Mouse (Mus musculus) spleen, postnatal 14 days (tissue): Measurements from ENCODE around the gene Pde4d.

ENCODE experiments used
- DNase-seq, 2 experiments: peaks; one replicate each; pipeline ENCODE4 v3.0.0; 2021 to 2022; ENCODE audit warnings: low spot score in 2 of 2

The Pde4d gene

DNA sequence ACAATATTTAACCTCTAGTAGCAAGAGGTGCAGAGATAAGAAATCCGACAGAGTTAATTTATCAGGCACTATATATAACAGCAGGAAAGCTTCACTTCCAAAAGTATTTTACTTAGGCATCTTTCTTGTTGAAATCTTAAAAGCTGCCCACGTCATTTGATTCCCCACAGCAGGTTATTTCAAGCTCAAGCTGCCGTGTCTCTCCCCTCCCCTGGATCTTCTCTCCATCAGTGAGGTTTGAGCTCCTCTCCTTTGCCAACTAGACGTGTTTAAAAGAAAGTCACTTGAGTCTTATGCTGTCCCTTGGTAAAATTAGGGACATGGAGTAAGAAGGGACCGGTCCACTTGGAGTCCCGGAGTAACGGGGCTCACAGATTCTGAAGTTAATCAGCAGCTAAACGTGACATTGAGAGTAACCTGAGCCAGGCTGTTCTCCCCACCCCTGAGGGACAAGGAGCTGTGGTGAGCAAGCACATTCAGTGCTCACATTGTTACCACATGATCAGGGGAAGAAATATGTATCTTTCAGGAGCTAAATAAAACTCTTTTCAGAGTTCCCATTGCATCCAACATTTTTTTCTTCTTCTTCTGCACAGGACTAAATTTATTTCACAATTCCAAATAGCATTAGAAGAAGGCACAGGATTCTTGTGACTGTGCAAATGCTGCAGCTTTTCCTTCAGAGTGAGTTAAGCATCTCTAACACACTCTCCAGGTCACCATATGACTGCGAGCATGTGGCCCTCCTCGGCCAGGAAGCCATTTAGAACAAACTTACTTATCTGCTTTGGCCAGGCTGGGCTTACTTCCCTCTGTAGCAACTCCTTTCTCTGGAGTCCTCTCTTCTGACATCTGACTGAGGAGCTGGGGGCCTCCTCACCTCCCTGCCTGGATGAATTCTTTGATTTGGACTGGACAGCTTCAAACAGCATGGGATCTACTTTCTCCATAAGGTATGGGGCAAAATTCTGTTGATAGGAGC lies at the start of gene Pde4d:
Gene Pde4d, plus strand, starts transcription at position 833 of the 982 bp plus-strand sequence.
- no peak for DNase-seq

DNA sequence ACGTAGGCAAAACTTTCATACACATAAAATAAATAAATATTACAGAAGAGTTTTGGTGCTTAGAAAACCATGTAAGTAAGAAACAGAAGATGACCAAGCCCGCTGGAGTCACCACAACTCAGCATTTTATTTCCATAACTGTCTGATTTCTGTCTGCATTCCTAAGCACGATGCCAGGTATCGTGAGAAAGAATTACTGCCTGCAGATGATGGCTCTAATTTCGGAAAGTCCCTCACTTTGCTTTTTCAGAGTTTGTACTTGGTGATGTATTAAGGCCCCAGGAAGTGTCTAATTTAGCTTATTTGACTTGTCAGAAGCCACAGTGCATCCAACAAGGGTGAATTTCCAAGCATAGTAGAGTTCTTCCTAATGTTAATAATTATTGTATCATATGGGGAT lies 46.6 kb upstream of the Pde4d start:
- DNase-seq: no peak

DNA sequence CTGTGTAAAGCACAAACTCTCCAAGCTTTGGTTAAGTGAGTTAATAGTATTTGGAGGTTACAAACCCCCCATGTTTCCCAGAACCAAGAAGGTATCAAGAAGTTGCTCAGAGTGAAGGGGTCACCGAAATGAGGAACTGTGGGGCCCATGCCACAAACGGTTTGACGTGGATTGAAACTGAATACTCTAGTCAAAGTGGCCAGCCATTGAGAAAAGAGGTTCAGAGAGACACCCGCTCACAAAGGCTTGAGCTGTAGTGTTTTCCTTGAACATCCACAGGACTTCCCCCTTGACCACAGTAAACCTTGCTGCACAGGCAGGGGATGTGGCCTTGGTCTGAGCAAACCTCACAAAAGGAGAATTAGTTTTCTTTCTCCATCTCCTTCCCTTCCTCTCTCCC lies 45.4 kb upstream of the Pde4d start:
- no peak for DNase-seq

DNA sequence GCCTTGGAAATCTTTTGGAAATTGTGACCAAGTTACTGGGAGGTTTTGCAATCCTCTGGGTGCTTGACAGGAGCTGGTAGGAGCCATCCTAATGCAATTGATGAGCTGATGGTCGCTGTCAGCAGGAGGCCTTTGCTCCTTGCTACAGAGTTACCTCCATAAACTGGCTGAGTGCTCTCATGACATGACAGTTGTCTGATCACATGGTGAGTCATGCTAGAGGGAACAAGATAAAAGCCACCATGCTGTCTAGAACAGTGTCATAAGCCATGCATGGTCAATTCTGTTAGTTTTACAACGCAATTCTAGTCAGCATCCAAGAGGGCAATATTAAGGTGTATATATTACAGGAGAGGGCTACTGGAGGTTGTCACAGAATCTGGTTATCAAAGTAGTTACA lies 34.3 kb upstream of the Pde4d start:
- no peak for DNase-seq

DNA sequence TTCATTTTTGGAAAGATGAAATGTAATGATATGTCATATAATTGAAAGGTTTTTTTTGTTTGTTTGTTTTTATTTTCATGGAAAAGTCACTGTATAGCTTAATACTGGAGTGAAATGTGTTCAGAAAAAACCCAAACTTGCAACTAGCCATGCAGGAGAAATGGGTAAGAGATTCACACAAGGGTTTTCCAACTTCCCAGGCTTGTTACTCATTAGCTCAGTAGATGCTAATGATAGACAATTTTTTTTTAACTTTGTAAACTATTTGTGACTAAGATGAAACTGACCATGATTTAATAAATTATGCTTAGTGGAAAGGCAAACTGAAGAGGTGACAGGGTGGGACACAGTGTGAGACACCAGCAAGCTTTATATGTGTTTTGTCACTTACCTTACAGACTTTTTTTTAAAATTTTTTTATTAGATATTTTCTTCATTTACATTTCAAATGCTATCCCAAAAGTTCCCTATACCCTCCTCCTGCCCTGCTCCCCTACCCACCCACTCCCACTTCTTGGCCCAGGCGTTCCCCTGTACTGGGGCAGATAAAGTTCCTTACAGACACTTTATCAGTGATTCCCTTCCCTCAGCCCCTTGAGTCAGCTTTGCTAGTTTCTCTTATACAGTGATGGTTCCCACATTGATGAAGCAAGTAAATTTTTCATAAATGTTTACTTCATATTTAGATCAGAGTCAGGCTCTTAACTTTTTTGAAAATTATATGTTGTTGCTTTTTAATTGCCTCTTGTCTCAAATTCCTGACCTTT lies 30.8 kb upstream of the Pde4d start:
- no peak for DNase-seq

DNA sequence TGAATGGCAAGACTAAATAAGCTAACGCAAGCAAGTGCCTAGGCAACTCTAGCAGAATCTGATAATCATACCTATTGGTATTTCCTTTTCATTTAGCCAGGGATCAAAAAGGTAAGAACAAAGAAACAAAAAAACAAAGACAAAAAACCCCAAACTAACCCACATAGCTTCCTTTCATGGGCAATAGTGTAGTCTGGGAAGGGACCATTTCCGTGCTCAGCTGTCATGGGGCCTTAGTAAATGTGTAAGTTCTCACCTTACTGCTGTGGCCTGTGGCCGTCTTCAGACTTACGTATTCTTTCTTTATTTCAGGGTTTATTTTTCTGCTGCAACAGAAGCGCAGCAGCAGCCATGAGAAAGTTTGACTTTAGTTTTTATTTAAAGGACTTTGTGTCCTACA lies 23.4 kb upstream of the Pde4d start:
- no peak for DNase-seq

DNA sequence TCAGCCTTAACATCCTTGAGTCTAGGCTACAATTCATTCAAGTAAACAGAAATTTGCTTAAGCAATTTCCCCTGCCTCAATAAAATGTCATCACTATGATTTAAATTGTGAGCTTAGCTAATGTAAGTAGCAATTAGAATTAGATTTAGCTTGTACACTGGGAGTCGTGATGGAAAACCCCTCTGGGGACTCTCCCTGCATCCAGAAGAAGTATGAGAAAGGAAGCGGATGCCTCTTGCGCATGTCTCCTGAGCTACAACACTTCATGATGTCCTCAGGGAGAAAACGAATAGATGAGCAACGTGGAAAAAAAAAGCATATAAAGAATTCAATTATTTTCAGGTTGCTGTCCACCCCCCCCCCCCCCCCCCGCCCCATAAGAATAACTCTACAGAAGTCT lies 20.9 kb upstream of the Pde4d start:
- DNase-seq: no peak

DNA sequence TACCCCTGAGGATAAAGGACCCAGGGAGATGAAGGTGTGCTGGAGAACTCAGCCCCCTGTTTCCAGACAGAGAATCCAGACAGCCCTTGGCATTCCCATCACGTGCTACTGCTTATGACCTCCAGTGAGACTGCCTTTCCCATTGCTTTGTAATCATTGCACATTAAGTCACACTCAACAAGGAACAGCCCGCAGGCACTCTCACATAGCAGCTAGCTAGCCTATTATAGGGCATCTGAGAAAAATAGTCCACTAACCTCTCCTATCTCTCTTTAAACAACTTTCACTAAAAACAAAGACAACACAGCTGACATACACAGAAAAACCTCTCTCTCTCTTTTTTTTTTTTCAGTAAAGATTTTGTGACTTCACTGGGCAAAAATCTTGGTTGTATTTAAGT lies 20.1 kb upstream of the Pde4d start:
- DNase-seq: no peak

DNA sequence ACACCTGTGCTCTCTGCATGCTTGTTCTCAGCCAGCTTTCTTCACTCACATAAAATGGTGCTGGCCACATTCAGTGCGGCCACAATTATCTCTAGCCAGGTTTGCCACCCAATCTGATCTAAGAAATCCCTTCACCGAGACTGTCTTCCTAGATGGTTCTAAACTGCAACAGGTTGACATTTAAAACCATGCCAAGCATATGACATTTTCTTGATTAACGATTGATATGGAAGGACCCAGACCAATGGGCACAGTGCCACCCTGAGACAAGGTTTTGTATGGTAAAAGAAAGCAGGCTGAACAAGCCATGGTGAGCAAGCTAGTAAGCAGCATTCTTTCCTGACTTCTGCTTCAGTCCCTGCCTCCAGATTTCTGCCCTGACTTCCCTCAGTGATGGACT lies 18.0 kb upstream of the Pde4d start:
- no peak for DNase-seq

DNA sequence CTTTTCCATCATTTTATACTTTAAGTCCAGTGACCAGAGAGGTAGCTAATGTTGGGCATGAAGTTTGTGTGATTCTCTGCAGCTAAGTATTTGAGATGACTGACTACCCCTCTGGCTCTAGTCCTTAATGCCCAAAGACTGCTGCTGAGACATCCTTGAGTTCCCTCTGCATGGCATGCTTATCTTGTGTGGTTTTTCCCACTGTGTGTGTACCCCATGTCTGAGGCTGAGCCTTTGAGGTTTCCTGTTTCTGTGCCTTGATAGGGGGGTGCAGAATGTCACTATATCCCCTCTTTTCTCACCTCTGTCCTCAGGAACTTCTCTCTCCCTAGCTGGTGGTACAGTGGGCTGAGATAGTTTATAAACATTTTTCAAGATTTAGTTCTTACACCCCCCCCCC lies 14.1 kb upstream of the Pde4d start:
- DNase-seq: no peak

DNA sequence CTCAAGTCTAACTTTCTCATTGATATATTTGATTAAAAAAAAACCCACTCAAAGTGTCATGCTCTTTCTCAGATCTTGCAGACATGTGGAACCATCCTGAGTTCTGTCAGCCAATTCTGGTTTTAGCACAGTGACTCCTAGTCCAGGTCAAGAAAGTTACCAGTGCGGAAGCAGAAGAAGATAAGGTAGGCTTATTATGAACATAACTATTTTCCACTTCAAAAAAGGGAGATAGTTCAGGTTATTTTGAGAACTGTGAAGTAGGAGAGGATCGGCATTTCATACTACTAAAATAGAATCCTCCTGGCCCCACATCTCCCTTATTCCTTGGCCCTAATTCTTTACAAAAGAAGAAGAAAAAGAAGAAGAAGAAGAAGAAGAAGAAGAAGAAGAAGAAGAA lies 12.3 kb upstream of the Pde4d start:
- DNase-seq: no peak

DNA sequence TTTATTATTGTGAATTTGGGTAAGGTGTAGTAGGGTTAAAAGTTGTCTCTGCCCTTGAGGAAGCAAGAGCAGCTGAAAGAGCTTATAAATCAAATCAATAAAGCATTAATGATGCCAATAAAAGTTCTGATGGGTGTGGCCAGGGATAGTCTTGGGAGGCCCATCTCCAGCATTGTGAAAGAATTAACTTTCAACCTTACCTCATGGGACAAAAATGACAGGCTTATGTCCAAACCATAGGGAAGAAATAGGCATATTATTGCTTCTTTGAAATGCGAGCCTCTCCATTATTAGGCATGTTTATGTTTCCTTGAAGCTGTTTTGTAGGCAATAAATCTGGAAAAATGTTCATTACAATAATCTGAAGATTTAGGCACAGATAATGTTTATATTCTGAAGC lies 10.7 kb upstream of the Pde4d start:
- no peak for DNase-seq

DNA sequence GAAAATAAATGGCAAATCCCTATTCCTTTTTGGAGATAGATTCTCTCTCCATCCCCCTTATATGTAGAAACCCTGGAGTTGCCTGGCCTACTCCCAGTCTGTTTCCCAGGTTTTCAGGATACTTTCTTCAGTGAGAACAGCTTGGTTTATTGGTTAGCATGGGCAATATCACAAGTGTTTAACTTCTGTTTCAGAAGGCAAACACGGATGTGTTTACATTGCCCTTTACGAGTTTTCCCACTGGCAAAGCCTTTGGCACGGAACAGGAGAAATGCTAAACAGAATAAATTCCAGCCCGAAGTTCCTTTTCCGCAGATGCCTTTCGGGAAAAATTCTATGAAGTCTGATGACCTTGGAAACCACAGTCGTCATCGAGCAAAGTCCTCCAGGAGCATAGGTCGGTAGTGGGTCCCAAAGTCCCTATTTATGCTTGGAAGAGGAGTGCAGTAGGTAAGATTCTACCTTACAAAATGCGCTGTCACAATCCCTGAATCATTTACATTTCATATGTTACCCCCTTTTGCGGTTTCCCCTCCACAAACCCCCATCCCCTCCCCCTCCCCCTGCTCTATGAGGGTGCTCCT lies 1.3 kb upstream of the Pde4d start:
- no peak for DNase-seq

DNA sequence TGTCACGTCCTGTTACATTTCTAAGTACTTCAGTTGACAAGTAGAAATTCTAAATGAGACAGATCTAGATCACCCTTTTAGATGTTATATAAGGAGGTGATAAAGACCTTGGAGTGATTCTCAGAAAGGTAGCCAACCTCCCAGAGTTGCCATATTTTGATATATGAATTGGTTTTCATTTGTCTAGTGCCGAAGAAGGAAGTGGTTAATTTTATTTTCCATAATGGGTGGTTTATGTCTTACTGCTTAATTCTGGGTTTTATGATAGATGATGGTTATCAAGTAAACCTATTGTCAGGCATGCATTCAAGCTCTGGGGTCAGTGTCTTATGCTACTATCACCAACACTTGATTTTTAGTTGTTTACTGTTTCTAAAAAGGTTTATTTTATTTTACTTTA lies 1.4 kb downstream of the Pde4d start:
- DNase-seq: no peak

DNA sequence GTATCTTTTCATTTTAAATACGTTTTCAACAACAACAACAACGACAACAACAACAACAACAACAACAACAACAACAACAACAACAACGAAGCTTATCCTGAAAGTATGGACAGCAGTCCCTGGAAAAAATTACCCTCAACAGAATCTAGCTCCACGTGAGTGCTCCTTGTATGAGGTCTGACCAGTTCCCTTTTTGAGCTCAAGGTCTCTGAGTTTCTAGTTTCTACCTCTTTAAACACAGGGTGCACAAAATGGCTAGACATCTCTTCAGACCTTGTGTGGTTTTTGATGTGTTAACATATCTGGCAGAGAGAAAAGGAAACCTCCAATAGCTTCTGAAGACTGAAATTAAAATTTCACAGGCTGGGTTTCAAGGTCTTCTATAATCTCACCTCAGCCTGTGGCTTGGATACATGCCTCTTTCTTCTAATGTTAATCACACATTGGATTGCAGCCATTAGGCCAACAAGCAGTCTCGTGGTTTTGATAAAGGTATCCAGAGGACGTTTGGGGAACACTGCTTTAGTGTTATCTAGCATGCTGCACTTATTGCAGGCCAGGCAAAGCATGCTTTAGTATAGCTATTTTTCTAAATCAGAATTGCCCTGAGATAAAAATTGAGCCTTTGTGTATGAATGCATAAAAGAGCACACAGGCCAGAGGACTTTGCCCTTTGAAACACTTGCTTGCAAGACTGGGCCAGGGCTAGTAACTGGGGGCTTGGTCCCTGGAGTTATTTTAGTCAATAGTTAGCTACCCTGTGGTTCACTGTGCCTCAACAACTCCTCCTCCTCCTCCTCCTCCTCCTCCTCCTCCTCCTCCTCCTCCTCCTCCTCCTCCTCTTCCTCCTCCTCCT lies 3.5 kb downstream of the Pde4d start:
- no peak for DNase-seq

DNA sequence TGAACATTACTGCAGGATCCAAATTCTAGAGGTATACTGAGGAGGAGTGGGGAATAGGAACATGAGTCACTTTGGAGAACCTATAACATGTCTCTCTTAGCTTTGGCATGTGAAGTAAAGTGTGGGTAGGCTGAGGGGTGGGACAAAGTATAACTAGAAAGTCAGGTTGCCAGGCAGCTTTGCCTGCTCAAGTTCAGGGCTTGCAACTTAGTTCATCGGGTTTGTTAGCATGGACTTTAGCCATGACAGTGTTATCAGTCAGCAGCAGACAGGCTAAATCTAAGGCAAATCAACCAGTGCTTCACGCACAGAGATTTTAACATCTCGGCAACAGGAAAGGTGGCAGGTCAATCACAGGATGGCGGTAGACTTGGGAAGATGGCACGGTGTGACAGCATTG lies 12.8 kb downstream of the Pde4d start:
- no peak for DNase-seq

DNA sequence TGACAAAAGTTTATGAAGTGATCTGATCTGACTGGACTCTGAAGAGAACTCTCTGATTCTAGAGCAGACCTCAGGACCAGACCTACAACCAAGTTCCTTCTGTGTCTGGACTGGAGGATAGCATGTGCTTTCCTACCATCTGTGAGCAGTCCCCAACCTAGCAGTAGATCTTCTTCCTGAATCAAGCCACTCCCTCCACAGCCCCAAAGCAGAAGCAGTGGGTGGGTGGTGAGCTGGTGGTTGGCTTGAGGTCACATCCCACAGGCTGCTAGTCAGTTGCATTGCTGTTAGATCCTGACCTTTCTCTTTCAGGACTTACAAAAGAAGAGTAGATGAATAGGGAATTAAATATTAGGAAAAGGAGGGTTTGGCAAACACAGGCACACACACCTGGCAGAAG lies 16.0 kb downstream of the Pde4d start:
- DNase-seq: no peak

DNA sequence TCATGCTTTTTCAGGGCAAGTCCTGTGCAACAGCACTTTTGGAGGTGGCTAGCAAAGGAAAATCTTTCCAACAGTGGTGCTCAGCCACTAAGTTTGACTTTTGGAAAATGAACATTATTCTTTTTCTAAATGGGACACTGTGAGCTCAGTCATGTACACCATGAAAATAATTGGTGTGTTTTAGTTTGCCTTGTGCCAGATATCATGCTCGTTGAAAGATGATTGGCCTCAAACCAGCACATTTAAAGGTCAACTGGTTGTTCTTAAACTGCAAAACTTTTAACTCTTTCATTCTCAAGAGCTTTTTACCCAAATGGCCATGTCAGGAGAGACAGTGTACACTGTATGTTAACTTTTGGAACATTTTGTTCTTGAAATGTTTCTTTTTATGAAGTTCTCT lies 17.3 kb downstream of the Pde4d start:
- DNase-seq: no peak

DNA sequence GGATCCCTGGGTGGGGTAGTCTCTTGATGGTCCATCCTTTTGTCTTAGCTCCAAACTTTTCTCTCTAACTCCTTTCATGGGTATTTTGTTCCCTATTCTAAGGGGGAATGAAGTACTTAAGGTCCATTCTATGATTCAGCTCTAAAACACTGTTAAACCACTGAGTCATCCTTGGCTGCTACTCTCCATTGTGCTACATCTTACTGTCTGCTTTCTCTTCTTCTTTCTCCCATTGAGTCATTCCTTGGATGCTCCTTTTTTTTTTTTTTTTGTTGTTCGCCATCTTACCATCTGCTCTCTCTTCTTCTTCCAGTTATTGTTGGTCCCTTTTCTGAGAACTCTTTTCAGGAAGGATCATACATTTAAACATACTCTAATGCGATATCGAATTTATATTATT lies 30.7 kb downstream of the Pde4d start:
- no peak for DNase-seq

DNA sequence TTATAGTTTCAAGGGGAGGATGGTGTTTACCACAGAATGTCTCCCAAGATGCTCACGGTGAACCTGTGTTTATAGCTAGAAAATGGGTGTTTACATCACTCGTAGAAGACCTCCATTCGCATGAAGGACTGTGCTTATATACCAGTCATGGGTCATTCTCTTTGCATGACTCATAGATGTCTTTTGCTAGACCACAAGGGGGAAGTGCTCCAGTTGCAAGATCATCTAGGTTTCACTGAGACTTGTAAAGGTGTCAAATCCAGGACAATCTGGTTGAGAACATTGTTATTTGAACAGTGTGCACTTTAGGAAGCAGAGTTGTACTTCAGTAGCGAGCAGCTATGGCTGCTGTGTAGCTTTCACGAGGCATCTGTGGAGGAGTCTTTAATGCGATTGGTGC lies 35.3 kb downstream of the Pde4d start:
- DNase-seq: no peak

DNA sequence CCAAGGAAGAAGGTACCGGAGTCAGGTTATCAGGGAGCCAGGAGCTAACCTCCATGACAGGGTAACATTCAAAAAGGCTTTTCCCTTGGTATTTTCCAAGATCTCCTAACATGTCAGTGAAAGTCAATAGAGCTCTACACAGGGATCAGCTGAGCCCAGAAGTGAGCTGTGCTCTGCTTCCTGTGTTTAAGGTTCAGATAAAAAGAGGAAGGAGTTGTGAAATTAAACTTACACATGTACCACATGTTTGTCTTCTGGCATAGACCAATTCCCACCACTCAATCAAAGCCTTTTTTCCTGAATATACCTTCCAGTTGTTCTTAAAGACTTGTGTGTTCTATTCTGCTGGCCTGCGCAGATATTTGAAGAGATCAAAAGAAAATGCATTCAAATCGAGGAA lies 37.3 kb downstream of the Pde4d start:
- no peak for DNase-seq

DNA sequence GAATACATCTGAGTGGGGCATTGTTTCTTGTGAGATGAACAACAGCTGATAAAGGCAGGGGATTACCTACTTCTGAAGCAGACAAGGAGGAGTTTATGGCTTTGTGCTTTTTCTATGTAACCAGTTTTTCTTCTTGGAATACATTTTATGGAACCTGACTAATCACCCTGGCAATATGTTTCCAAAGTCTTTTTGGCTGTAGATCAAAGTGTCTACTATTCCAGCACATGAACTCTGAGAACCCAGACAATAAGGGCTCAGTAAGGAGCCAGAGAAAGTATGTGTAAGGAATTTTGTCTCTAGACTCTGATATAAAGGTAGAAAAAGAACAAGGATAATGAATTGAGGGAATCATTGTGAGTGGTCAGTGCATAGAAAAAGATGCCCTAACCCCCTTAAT lies 40.1 kb downstream of the Pde4d start:
- no peak for DNase-seq
